Mouse (Mus musculus) embryonic fibroblast, embryonic 13.5 days (primary cell): Measurements from ENCODE around the gene Mgmt.

ENCODE experiments used
- CTCF ChIP-seq: IDR thresholded peaks from 2 replicates; pipeline ENCODE4 v1.5.1; 2011; ENCODE audit warnings: mild to moderate bottlenecking, control low read depth, low read length, moderate library complexity, borderline replicate concordance; ENCODE audit not compliant: insufficient read depth
- POLR2A ChIP-seq: IDR thresholded peaks from 2 replicates; pipeline ENCODE4 v1.6.1; 2011; ENCODE audit warnings: low read depth, mild to moderate bottlenecking, control low read depth, low read length, moderate library complexity

- TF ChIP-seq CTCF (no peak), POLR2A (no peak)
Measured at GRCm38 (mm10) chr7:137085969-137086606, 191.7 kb downstream of the Mgmt start.
